Comparison of ENCODE assay signal across 8 mouse cellular contexts in genomic region chr6:138139930-138140329, GRCm38 (mm10). TPM values are rescaled to one million over a fixed set of nuclear protein-coding genes. Genes with fewer than 3 reads are reported as not detected.
A peak's percentile ranks its signal among the peaks of the same experiment; 100 is the strongest.
DNase-seq lines count a peak whose midpoint lies in the region; ATAC-seq and TF ChIP-seq lines count a peak whose summit lies in the region.

Mgst1 (plus strand) TSS chr6:138140316.

- no peaks in the 10 kb centered on the region for H3K36me3 ChIP-seq in forebrain, postnatal 0 days (ENCODE audit: insufficient read depth)
- no peaks in the 10 kb centered on the region for H3K36me3 ChIP-seq in hindbrain, embryonic 14.5 days (replicated peaks; ENCODE audit: control insufficient read depth, insufficient read depth)
- H3K36me3 ChIP-seq in lung, embryonic 15.5 days = no peaks in the 10 kb centered on the region
- no peaks in the 10 kb centered on the region for H3K36me3 ChIP-seq in stomach, embryonic 14.5 days (ENCODE audit: control insufficient read depth, insufficient read depth, low read length)

- no peaks in the 10 kb centered on the region; the same call in 1 of the 2 replicates for H3K27me3 ChIP-seq in cerebellum, adult 2 months (ENCODE audit: control insufficient read depth, insufficient read depth, low read length)
- H3K27me3 ChIP-seq in forebrain, postnatal 0 days (ENCODE audit: insufficient read depth, low read length) = no peaks in the 10 kb centered on the region
- H3K27me3 ChIP-seq in hindbrain, embryonic 14.5 days (ENCODE audit: control insufficient read depth, insufficient read depth, low read length) = no peaks in the 10 kb centered on the region
- H3K27me3 ChIP-seq in lung, embryonic 15.5 days = no peaks in the 10 kb centered on the region
- no peaks in the 10 kb centered on the region for H3K27me3 ChIP-seq in stomach, embryonic 14.5 days (ENCODE audit: control insufficient read depth, insufficient read depth, low read length)

- no peak within 1 kb of the TSS for H3K4me3 ChIP-seq in cerebellum, adult 2 months (replicated peaks; ENCODE audit: insufficient read depth, low read depth, low read length)
- peak within 1 kb of the TSS; percentile 36 for H3K4me3 ChIP-seq in forebrain, postnatal 0 days (ENCODE audit: low read depth, low read length)
- peak within 1 kb of the TSS; percentile 33 for H3K4me3 ChIP-seq in hindbrain, embryonic 14.5 days (replicated peaks; ENCODE audit: low read length)
- H3K4me3 ChIP-seq in lung, embryonic 15.5 days = peak within 1 kb of the TSS; percentile 59
- peak within 1 kb of the TSS; percentile 34 for H3K4me3 ChIP-seq in stomach, embryonic 14.5 days (ENCODE audit: low read depth, low read length)

- H3K9me3 ChIP-seq in forebrain, postnatal 0 days (ENCODE audit: low read length) = no peaks in the 10 kb centered on the region
- H3K9me3 ChIP-seq in hindbrain, embryonic 14.5 days (ENCODE audit: control insufficient read depth, low read length) = no peaks in the 10 kb centered on the region
- no peaks in the 10 kb centered on the region for H3K9me3 ChIP-seq in lung, embryonic 15.5 days
- no peaks in the 10 kb centered on the region for H3K9me3 ChIP-seq in stomach, embryonic 14.5 days (ENCODE audit: control insufficient read depth, low read depth, low read length)

- H3K4me2 ChIP-seq in forebrain, postnatal 0 days (ENCODE audit: low read depth) = peak within 1 kb of the TSS; percentile 56
- peak within 1 kb of the TSS; percentile 63 for H3K4me2 ChIP-seq in hindbrain, embryonic 14.5 days (replicated peaks)
- H3K4me2 ChIP-seq in lung, embryonic 15.5 days = peak within 1 kb of the TSS; percentile 73
- H3K4me2 ChIP-seq in stomach, embryonic 14.5 days (replicated peaks; ENCODE audit: low read depth, low read length) = peak within 1 kb of the TSS; percentile 65

- ATAC-seq in forebrain, postnatal 0 days = no peak
- ATAC-seq in hindbrain, embryonic 14.5 days (ENCODE audit: low FRiP score) = peak; percentile 22; the same call in 1 of the 2 replicates
- no peak; the same call in 1 of the 2 replicates for ATAC-seq in lung, embryonic 15.5 days (ENCODE audit: borderline replicate concordance, extremely low read depth, low FRiP score, low TSS enrichment)
- no peak for ATAC-seq in stomach, embryonic 14.5 days (ENCODE audit: insufficient number of reproducible peaks, insufficient read depth, low FRiP score, low read depth)

- peak within 1 kb of the TSS; percentile 15; the same call in 1 of the 2 replicates for H3K9ac ChIP-seq in forebrain, postnatal 0 days
- H3K9ac ChIP-seq in hindbrain, embryonic 14.5 days = peak within 1 kb of the TSS; percentile 24
- peak within 1 kb of the TSS; percentile 54 for H3K9ac ChIP-seq in lung, embryonic 15.5 days
- H3K9ac ChIP-seq in stomach, embryonic 14.5 days (replicated peaks; ENCODE audit: low read depth, low read length) = peak within 1 kb of the TSS; percentile 15; the same call in 1 of the 2 replicates

- WGBS in cerebellum, adult 2 months = 2% methylated on average over 5 of the region's 5 CpGs
- 1% methylated on average over 5 of the region's 5 CpGs for WGBS in forebrain, postnatal 0 days
- WGBS in hindbrain, embryonic 14.5 days = 3% methylated on average over 5 of the region's 5 CpGs
- 0% methylated on average over 5 of the region's 5 CpGs for WGBS in lung, embryonic 15.5 days
- WGBS in stomach, embryonic 14.5 days = 3% methylated on average over 5 of the region's 5 CpGs

- no peak for TF ChIP-seq CTCF in cerebellum, adult 2 months (IDR thresholded peaks at IDR 0.05; ENCODE audit: borderline replicate concordance, insufficient read depth, low read depth, low read length)
- no peak for TF ChIP-seq CTCF in forebrain, postnatal 0 days (IDR thresholded peaks at IDR 0.05; ENCODE audit: low read depth)

- TF ChIP-seq POLR2A in cerebellum, adult 2 months (IDR thresholded peaks at IDR 0.05; ENCODE audit: borderline replicate concordance, insufficient read depth, low read length) = no peak

- no peak for DNase-seq in cerebellum, adult 2 months
- DNase-seq in cerebellum, postnatal 4 days (ENCODE audit: low spot score in 2 of 2) = no peak
- DNase-seq in adrenal gland, adult 2 months = peak; percentile 65
- DNase-seq in forebrain, postnatal 0 days = no peak
- no peak for DNase-seq in hindbrain, embryonic 14.5 days (ENCODE audit: low spot score)
- no peak for DNase-seq in right cerebral cortex, postnatal 10 days (ENCODE audit: low spot score in 2 of 2)

- H3K27ac ChIP-seq in cerebellum, adult 2 months (ENCODE audit: insufficient read depth, low read length) = no peak within 1 kb of the TSS
- no peak within 1 kb of the TSS for H3K27ac ChIP-seq in forebrain, postnatal 0 days (ENCODE audit: low read depth, low read length)
- H3K27ac ChIP-seq in hindbrain, embryonic 14.5 days = peak within 1 kb of the TSS; percentile 27; the same call in 1 of the 2 replicates
- peak within 1 kb of the TSS; percentile 94 for H3K27ac ChIP-seq in lung, embryonic 15.5 days
- peak within 1 kb of the TSS; percentile 70 for H3K27ac ChIP-seq in stomach, embryonic 14.5 days (ENCODE audit: low read length)

- H3K4me1 ChIP-seq in cerebellum, adult 2 months (ENCODE audit: control insufficient read depth, insufficient read depth, low read length) = no peaks in the 10 kb centered on the region
- H3K4me1 ChIP-seq in forebrain, postnatal 0 days (ENCODE audit: insufficient read depth) = no peaks in the 10 kb centered on the region
- no peaks in the 10 kb centered on the region for H3K4me1 ChIP-seq in hindbrain, embryonic 14.5 days (replicated peaks; ENCODE audit: control insufficient read depth, insufficient read depth, low read length)
- H3K4me1 ChIP-seq in lung, embryonic 15.5 days = peaks cover 30% of the 10 kb centered on the region
- peaks cover 11% of the 10 kb centered on the region for H3K4me1 ChIP-seq in stomach, embryonic 14.5 days (ENCODE audit: control insufficient read depth, insufficient read depth, low read length)

RNA-seq across cellular contexts. Expression of gene Mgst1, which starts in this region (rescaled TPM):
- 33.2 and 36.4 TPM in 2 replicates for polyA plus RNA-seq in cerebellum, adult 2 months (2012; rRNA removed)
- 1,000 to 10,000 TPM; 1,146 to 3,232 TPM for total RNA-seq in adrenal gland, adult 2 months (2021)
- 1,083 and 2,266 TPM in 2 replicates for polyA plus RNA-seq in adrenal gland, adult 2 months (2012; rRNA removed)
- 23.9 and 27.3 TPM in 2 replicates for total RNA-seq in forebrain, postnatal 0 days (2014; rRNA removed)
- 66.5 and 70.5 TPM in 2 replicates for polyA plus RNA-seq in forebrain, postnatal 0 days (2015; fragmentation: Nextera tagmentation; extraction: Ambion mirVana)
- polyA plus RNA-seq in hindbrain, embryonic 14.5 days (2014; fragmentation: Nextera tagmentation; extraction: Ambion mirVana) = 102 and 114 TPM in 2 replicates
- 277 and 278 TPM in 2 replicates for polyA plus RNA-seq in lung, embryonic 15.5 days (2015; fragmentation: Nextera tagmentation; extraction: Ambion mirVana)
- polyA plus RNA-seq in stomach, embryonic 14.5 days (2014; fragmentation: Nextera tagmentation; extraction: Ambion mirVana) = 180 and 194 TPM in 2 replicates

Comparison
In these comparisons a context has a peak if more than half of its experiments do, and no peak if none do; other contexts are left out.
1. RNA of gene Mgst1 (total RNA-seq): 1,146 to 3,232 TPM in adrenal gland, adult 2 months; 23.9 to 27.3 TPM in forebrain, postnatal 0 days; every median in the first group is over 10 times any median in the second.
2. H3K27ac ChIP-seq: peak in hindbrain, embryonic 14.5 days (single experiment), lung, embryonic 15.5 days (single experiment) and stomach, embryonic 14.5 days (single experiment); none in cerebellum, adult 2 months (single experiment) and forebrain, postnatal 0 days (single experiment).
3. Peak in every context shown above with its lines, with median percentiles within 50 percentile points of each other: H3K4me2 ChIP-seq and H3K9ac ChIP-seq.